Mouse (Mus musculus) megakaryocyte-erythroid progenitor cell, adult 5-6 weeks (primary cell): ENCODE measurements around the gene Rassf5. TPM values are rescaled to one million over a fixed set of nuclear protein-coding genes. Genes with fewer than 3 reads are reported as not detected.
A peak's percentile ranks its signal among the peaks of the same experiment; 100 is the strongest.
"Not testable (repeated sequence)": the region's sequence is repeated elsewhere in the genome, so short reads cannot be mapped to it uniquely, and the experiment has no call there.

Experiments
- ATAC-seq: replicated peaks from 2 replicates; pipeline ENCODE4 v1.8.0; 2016; ENCODE audit warnings: mild to moderate bottlenecking, inconsistent platforms; ENCODE audit not compliant: severe bottlenecking, poor library complexity, low FRiP score, low TSS enrichment
- total RNA-seq, 2 experiments: library from RNA; stranded (forward) in 1 of 2; stranded (reverse) in 1 of 2; fragments of 200-1000, 215-1000 nt in 1 of 2; fragments of >200 nt in 1 of 2; fragmentation: Nextera tagmentation in 1 of 2; gene quantifications; 2 replicates each; pipeline ENCODE4 v1.2.3; 2014 to 2017

The Rassf5 gene
- total RNA-seq, 2 experiments from 2014 or later = 20.0 to 28.0 TPM

DNA sequence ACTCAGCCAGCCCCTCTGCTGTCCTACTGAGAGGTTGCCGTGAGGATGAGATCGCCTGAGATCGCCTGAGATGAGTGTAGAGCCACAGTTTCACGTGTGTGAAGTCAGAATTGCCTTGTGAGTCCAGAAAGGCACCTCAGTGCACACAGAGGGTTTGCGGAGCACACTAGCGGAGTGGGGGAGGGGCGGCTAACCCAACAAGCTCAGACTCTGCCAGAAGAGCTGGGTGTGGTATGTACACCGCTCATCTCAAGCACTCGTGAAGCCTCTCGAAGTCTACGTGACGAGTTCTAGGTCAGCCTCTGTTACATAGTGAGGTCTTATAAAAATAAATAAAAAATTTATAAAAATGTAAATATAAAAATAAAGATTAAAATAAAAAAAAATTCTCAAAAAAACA lies 18.8 kb upstream of the Rassf5 start:
- no peak for ATAC-seq

DNA sequence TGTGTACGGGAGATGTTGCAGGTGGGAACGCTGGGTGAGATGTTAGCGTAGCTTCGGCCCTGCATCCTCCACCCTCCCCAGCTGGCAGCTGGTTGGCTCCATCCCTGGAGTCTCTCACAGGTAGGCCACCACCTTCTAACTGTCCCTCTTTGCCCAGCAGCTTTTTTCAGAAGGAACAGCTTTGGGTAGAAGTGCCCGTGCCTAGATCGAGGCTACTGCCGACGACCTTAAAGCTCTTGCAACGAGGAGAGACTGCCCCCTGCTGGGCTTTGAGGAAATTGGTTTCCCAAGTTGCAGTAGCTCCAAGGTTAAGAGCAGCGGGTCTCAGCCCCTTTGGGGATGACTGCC lies 15.2 kb upstream of the Rassf5 start:
- ATAC-seq = peak; percentile 72

DNA sequence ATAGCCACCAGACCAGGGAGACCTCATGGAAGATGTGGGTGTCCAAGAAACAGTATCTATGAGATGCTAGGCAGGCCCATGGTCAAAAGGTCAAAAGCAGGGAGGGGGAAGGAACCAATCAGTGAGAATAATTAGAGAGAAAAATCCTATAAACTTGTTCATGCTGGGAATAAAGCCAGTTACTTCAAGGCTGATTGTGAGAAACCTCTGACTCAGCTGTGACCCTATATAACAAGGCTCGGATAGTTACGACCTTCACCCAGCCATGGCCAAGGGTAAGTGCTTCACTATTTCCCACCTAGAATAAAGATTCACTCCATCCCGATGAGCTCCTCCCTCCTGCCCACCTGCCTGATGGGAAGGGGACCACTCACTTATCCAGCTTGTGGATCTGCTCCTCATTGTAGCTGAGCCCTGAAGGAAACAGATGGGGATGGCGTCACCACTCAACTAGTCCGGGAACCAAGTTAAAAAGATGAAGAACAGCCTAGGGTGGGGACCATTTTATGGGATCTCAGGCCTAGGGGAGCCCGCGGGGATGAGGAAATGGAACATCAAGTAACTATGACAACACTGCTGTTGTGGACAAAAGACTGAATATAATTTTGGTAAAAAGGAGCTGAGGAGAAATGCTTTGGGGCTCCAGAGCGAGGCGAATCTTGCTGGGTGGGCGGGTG lies 14.7 kb upstream of the Rassf5 start:
- no peak for ATAC-seq

DNA sequence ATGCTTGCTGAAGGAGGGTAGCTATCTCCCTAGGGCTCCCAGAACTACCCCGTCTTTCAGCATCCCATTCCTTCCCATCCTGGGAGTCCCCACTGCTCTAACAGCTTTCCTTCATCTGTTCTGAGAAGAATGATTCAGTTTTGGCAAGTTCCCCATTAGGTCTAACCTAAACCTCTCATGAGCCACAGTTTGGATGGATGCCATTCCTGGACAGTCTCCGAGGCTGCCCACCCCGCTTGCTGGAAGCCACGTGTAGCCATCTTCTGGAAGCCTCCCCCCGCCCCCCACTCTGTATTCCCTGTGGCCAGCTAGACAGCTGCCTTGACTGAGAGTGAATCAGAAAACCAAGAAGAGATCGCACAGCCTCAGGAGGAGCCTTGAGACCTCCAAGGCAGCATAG lies 12.2 kb upstream of the Rassf5 start:
- no peak for ATAC-seq

DNA sequence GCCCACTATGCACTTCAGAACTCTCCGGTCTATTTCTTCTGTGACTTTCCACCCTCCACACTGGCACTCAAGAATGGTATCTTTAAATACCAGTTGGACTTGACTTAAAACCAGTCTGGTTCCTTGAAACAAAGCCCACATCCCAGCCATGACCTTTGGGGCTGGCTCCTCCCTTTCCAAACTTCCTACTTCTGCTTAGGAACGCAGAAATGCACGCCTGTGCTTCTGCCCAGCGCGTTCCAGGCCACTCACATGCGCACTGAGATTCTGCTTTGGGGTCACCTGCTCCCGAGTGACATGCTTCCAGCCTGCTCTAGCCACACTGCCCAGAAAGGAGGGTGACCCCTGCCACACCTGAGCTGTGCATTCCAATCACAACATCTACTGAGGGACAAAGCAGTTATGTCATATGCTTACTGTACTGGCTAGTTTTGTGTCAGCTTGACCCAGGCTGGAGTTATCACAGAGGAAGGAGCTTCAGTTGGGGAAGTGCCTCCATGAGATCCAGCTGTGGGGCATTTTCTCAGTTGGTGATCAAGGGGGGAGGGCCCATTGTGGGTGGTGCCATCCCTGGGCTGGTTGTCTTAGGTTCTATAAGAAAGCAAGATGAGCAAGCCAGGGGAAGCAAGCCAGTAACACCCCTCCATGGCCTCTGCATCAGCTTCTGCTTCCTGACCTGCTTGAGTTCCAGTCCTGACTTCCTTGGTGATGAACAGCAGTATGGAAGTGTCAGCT lies 7.6 kb upstream of the Rassf5 start:
- not testable (repeated sequence) for ATAC-seq

DNA sequence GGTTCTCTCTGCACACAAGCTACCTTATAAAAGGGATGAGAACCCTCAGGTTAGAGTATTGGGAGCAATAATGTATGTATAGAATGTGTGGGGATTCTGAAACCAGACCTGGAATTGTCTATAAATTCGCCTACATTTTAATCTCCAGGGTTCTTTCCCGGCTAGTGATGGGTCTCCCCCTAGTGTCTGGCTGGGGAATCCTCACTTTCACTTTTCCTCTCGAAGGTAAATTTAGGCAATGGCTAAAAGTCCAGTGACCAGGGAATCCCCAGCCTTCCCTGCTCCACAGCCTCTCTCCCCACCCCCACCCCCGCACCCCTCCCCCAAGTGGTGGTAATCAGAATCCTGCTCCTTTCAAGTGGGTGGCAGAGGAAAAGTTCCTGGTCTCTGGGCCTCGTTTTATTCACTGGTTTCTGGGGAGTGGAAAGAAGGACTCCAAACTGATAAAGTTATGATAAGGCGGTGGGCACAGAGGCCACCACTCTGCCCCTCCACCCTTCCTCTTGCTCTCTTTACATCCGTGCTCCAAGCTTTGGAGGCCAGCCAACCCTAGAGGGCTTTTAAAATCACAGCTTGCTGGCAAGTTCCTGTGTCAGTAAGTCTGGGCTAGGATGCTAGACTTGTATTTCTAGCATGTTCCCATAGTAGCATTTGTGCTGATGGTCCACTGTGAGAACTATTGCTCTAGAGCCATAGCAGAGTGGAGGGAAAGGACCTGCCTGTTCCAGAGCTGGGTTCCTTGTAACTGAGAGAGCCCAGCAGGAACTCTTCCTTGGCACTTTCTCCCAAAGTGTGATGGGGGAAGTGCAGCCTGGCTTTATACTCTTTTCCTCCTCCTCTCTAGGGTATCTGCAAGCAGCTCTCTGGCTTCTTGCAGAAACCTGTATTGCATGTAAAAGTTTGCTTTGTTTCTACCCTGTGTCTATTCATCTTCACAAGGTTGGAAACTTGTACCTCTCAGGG lies 1.7 kb upstream of the Rassf5 start:
- peak; percentile 38; the same call in 1 of the 2 replicates for ATAC-seq

DNA sequence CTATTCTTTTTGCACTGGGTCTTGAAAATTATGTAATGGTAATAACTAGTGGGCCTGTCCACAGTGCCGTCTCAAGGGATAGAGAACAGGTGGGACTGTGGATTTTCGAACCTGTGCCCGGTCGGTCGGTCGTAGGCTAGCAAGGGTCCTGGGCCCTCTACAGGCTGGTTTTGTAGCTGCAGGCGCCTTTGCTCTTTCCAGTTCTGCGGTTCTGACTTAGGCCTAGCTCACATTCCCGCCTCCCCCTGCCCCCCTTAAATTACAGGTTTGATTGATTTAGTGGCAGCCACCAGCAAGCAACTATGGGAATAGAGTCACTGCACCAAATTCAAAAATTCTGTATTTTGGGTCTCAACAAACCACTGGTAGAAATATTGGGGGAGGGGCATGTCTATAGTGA lies 868 bp upstream of the Rassf5 start:
- ATAC-seq = peak; percentile 60

DNA sequence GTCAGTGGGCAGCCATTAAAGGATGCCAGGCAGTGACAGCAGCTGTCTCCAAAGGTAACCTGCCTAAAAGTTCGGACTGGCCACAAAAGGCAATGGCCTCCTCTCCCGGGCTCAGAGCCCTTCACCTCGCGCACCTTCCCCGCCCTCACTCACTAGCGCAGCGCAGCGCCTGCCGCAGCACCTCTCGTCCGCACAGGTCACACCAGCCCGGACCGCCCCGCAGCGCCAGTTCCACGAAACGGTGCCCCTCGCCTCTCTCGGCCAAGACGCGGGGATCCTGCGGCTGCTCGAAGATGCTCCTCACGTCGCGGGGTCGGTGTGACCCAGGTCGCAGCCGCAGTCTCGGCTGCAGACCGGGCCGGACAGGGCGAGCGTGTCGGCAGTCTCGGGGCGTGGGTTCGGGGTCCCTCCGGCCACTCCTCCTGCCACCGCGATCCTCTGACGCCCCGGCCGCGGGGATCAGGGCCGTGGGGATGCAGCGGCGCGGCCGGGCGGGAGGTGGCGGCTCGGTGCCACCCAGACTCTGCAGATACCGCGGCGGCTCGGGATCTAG lies 446 bp downstream of the Rassf5 start:
- ATAC-seq = peak; percentile 35

DNA sequence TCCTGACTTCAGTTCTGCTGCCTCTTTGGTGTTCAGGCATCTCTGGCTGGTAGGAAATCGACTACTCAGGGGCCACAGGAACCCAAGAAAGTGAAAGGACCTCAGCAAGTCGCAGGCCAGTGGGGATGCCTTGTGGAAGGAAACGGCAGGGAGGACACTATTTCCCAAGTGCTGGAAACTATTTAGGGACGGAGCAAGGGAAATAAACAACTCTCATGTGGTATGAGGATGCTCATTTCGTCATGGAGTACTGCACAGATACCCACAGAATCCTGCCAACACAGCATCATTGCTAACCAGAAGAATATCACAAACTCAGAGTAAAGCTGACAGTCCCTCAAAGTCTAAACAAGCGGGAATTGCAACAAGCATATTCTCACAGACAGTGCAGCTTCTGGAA lies 2.1 kb downstream of the Rassf5 start:
- ATAC-seq = no peak

DNA sequence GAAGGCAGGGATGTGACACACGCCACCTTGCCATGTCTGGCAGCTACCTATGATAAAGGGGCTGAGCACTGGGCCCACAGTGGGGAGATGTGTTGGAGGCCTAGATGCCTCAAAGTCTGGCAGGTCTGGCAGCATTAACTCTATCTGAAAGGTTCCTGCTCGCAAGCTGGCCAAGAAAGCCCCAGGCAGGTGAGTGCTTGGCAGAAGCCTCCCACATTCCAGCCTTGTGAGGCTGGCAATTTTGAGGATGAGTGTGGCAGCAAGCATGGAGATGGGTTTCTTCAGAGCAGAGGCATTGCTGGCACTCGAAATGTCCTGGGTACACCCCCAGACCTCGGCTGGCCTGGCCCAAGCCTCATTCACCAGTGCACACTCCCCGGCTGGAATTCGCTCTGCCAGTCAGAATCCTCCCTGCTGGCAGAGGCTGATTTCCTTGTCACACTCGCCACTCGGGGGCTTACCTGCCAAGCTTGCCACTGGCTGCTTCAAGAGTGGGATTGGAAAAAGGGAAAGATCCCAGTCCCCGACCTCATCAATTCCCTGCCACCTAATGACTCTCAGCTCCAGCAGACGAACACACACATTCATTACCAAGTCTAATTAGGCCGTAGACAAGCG lies 5.4 kb downstream of the Rassf5 start:
- no peak for ATAC-seq

DNA sequence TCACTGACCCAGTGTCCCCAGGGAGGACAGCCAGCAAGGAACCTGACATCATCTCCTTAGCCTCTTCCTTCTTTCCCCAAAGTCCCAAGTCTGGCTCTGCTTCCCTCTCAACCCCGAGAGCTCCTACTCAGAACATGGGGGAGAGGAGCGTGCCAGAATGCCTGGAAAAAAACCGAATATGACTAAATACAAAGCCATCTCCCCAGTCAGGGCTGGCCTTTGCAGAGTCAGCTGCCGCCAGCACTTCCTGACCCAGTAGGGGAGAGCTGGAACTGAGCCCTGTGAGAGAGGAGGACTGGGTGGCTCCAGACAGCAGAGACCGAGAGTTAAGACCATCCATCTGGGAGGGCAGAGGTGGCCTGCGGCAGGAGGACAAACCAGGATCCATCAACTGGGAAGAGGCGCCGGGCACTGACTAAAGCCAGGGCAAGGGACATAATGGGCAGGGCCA lies 6.1 kb downstream of the Rassf5 start:
- no peak for ATAC-seq

DNA sequence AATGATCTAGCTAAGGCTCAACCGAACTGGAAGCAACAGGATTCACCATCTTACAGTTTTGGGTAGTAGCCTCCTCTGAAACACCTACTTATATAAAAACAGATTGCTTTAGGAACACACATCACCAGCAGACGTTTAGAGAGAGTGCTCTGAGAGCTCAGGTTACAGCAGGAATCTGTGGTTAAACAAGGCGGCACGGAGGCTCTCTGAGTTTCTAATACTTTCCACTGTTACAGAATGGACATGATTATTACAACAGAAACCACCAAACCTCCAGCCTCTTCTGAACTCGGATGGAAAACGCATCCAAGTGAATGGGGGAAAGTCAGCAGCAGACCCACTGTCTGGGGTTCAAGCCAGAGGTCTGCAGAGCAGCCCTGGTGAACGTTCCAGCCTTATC lies 9.0 kb downstream of the Rassf5 start:
- no peak for ATAC-seq

DNA sequence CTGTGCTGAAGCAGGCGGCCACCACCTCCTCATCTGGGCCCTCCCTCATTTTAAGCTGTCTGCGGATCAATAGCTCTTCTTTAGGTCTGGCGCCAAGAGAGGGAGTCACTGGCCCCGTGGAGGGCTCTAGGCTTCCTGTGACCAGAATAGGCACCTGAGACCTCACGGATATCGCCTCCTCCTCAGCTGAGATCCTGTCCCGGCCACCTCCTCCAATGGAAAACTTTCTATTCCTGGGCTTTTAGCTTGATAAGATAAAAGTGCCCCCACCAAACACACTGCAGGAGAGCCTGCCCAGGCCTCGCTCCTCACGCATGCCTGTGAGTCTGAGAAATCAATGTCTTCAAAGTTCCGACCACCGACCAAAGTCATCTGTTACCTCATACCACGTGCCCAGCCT lies 11.5 kb downstream of the Rassf5 start:
- no peak for ATAC-seq

DNA sequence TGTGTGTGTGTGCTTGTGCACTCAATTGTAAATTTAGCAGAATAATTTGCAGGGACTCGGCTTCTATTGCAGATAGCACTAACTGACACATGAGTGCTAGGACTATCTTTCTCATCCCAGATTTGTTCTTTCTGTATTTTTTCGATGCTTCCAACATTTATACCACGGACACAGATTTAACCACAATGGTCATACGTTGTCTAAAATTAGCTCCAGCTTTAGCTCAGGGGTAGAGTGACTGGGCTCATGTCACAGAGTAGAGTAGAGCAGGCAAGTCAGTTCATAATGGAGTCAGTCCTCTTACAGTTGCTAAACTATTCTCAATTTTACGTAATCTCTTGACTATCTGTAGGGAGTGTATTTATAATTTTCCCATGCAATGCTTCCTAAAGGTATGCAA lies 16.4 kb downstream of the Rassf5 start:
- no peak for ATAC-seq

DNA sequence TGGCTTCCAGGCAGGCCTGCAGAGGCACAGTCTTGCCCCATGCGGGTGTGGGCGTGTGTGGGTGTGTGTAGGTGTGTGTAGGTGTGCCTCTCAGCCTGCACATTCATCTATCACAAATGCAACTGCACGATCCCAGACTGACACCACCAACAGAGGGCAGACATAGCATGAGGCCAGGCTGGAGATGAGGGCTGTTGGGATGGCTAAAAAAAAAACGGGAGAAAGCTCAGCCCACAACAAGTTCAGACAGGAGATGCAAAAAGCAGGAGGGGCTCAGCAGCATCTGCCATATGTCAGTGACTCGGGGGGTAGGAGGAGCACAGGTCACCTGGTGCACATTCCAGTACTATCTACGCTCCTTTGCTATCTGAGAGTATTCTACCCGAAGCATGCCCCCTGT lies 16.8 kb downstream of the Rassf5 start:
- no peak for ATAC-seq

DNA sequence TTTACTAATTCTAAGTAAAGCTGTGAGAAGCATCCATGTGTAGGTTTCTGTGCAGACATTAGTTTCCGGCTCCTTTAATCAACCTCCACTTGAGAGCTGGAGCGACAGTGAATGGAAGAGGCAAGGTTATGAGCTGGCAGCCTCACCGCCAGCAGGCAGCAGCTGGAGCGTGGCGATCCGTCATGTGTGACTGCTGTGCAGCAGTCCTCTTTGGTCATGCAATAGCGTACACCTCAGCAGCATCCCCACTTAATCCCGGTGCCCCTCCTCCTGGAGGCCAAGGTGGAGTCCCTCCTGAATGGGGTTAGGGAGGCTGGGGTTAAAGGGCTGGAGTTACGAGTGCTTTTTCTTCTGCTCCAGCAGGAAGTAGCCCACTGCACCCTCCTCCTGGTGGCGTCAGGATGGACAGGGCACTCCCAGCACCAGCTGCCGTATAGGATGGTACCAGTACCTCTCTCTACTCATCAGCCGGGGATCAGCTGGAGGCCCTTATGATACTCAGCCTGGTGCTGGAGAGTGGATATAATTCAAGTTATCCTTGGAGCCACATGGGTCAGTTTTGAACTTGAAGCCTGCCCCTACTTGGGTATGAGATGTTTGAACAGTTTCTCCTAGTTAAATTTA lies 20.1 kb downstream of the Rassf5 start:
- no peak for ATAC-seq

DNA sequence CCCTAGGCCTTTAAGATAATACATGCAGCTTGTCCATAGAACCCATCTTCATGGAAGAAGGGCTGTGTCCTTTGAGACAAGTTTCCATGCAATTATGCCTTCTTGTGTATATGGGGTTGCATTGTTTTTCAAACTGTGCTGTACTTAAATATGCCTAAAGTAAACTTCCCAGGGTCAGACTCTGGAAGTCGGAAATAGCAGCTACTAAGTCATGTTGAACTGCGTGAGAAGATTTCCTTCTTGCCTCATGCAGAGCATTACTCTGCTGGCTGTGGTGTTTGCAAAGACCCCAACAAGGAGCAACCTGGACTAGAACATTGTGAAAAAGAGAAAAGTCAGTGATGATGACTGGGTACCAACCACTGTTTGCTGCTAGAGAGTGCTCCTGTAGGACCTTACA lies 21.7 kb downstream of the Rassf5 start:
- ATAC-seq = no peak

DNA sequence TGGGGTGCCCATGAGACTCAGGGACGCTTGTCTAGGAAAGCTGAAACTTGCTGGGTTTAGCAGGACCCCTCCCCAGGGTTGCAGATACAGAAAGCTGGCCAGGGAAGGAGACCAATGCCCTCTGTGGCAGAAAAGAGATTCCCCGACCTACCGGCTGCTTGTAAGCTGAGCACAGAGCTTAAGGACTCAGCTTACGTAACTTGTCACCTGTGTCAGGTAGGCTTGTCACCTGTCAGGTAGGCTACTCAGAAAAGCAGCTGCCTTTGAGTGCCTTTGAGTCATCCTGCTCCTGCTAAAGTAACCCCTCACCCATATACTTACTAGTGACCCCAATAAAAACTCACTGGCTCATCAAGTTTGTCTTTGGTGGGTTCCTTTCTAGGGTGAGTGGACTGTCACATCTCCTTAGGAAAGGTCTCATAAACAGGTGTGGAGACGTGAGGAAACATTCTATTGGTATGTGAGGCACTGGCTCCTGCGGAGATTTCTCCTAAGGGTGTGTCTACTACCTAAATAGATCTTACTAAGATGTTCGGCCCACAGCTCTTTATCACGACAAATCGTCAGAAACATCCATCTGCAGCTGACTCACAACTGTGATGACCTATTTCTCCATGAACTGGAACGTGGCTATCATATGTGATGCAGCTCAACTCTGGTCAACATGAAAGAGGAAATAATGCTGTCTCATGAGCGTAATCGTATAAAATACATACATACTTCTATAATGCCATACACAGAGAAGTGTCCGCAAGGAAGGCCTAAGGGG lies 23.1 kb downstream of the Rassf5 start:
- no peak for ATAC-seq
